Mouse (Mus musculus): Measurements from ENCODE around the gene Fbrsl1. TPM values are rescaled to one million over a fixed set of nuclear protein-coding genes. Genes with fewer than 3 reads are reported as not detected.

Fbrsl1 gene
- total RNA-seq, 2 experiments from 2014 or later: 66.3 TPM

GRCm38 (mm10) chr5:110313127-110313526 lies 135.2 kb downstream of the Fbrsl1 start:
- intact Hi-C loops (cut with DNase I): no loop called here
- no peak for DNase-seq (ENCODE audit: extremely low spot score in 1 of 2, low spot score in 2 of 2)

Other genes starting within 250 kb of the Fbrsl1 start
- 10 to 100 TPM; 24.5 to 26.8 TPM for gene Ankle2, start 217.5 kb downstream of the Fbrsl1 start, total RNA-seq (2021)
- 10 to 100 TPM; 73.5 to 77.0 TPM for gene Pgam5, start 178.6 kb downstream of the Fbrsl1 start, total RNA-seq (2021)
- 1 to 10 TPM; 5.3 to 6.4 TPM for gene Pxmp2, start 162.3 kb downstream of the Fbrsl1 start, total RNA-seq (2021)
- gene Pole, start 162.2 kb downstream of the Fbrsl1 start, total RNA-seq (2021): 1 to 10 TPM; 2.6 to 4.5 TPM
- 1 to 10 TPM; 1.5 to 1.9 TPM for gene P2rx2, start 105.3 kb downstream of the Fbrsl1 start, total RNA-seq (2021)
- gene Lrcol1, start 103.8 kb downstream of the Fbrsl1 start, total RNA-seq (2021): not detected
- gene Galnt9, start 95.9 kb upstream of the Fbrsl1 start, total RNA-seq (2021): 10 to 100 TPM; 64.1 to 67.4 TPM
- 10 to 100 TPM; 30.9 to 32.7 TPM for gene Noc4l, start 204.9 kb upstream of the Fbrsl1 start, total RNA-seq (2021)
- 10 to 100 TPM; 27.3 to 27.6 TPM for gene Ddx51, start 204.9 kb upstream of the Fbrsl1 start, total RNA-seq (2021)